Comparison of ENCODE assay signal across 8 mouse cellular contexts in the genomic region with DNA sequence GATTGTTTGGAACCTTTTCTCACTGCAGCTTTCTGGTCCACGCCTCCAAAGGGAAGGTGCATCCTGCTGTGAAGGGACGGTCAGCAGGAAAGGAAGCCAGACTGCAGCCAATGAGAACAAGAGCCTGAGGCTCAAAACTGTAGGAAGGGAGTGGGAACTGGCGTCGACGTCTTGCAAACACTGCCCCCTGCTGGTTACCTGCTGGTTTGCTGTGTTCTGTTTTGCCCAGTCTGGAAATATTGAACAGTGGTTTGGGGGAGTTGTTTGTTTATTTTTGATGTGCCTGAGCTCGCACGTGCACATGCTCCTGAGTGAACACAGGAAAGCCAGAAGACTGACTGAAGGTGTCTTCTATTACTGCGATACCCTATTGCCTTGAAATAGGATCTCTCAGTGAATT. TPM values are rescaled to one million over a fixed set of nuclear protein-coding genes. Genes with fewer than 3 reads are reported as not detected.
A peak's percentile ranks its signal among the peaks of the same experiment; 100 is the strongest.
DNase-seq lines count a peak whose midpoint lies in the region; ATAC-seq lines count a peak whose summit lies in the region.

No protein-coding gene starts in this region.

- peak; percentile 38 for DNase-seq in MEL-GATA-1-ER (ENCODE audit: extremely low read depth, low read depth)
- DNase-seq in cerebellum, adult 11-12 months = peak; percentile 48
- peak; percentile 47 for DNase-seq in hindlimb bud, embryonic 11.5 days (ENCODE audit: extremely low spot score, low read depth, low spot score)
- DNase-seq in left cerebral cortex, adult 18-20 months (ENCODE audit: low spot score in 2 of 2) = peak; percentile 78 to 83
- DNase-seq in mesoderm, embryonic 11.5 days (ENCODE audit: low read depth, low spot score) = peak; percentile 79
- DNase-seq in right cerebral cortex, postnatal 36 days (ENCODE audit: low spot score in 2 of 2) = peak; percentile 35 to 54
- peak; percentile 69 to 82 for DNase-seq in urinary bladder, postnatal 36 days (ENCODE audit: low spot score in 2 of 2)

- peak; percentile 98 for ATAC-seq in frontal cortex, adult (ENCODE audit: low TSS enrichment)

RNA-seq across cellular contexts. Expression of gene Gimap3, which starts 1.4 kb away (rescaled TPM):
- not detected for total RNA-seq in left cerebral cortex, adult 18-20 months (2021)

RNA-seq across cellular contexts. Expression of gene Gimap5, which starts 26.0 kb away (rescaled TPM):
- total RNA-seq in left cerebral cortex, adult 18-20 months (2021) = 1 to 10 TPM in 1 of 2 experiments, under 1 TPM in 1; 0.89 to 1.4 TPM

RNA-seq across cellular contexts. Expression of gene Gimap1, which starts 33.2 kb away (rescaled TPM):
- total RNA-seq in left cerebral cortex, adult 18-20 months (2021) = 1 to 10 TPM; 2.1 to 2.3 TPM

RNA-seq across cellular contexts. Expression of gene Gimap7, which starts 53.6 kb away (rescaled TPM):
- not detected for total RNA-seq in left cerebral cortex, adult 18-20 months (2021)

RNA-seq across cellular contexts. Expression of gene Gm28053, which starts 53.6 kb away (rescaled TPM):
- total RNA-seq in left cerebral cortex, adult 18-20 months (2021) = 1 to 10 TPM in 1 of 2 experiments, not detected in 1; 2.3 TPM

Comparison
In these comparisons a context has a peak if more than half of its experiments do, and no peak if none do; other contexts are left out.
1. Peak in every context shown above with its lines: DNase-seq and ATAC-seq.